Mouse (Mus musculus) hindbrain, embryonic 10.5 days (tissue): ENCODE measurements around the gene Sf3b4. TPM values are rescaled to one million over a fixed set of nuclear protein-coding genes. Genes with fewer than 3 reads are reported as not detected.
"Not testable (repeated sequence)": the region's sequence is repeated elsewhere in the genome, so short reads cannot be mapped to it uniquely, and the experiment has no call there.

Source experiments
- DNase-seq: peaks from one replicate; pipeline ENCODE4 v3.0.0-alpha.2; 2017; ENCODE audit warnings: low spot score
- H3K27ac ChIP-seq: fragments of 300-500 bp; sonication (generic); 2 replicates; pipeline ENCODE4 v1.5.1; 2016; ENCODE audit warnings: mild to moderate bottlenecking, moderate library complexity
- H3K27me3 ChIP-seq: fragments of 300-500 bp; sonication (generic); 2 replicates; pipeline ENCODE4 v1.6.1; 2016; ENCODE audit warnings: mild to moderate bottlenecking; ENCODE audit not compliant: poor library complexity, insufficient read depth, severe bottlenecking
- H3K36me3 ChIP-seq: fragments of 300-500 bp; sonication (generic); 2 replicates; pipeline ENCODE4 v1.6.1; 2016; ENCODE audit warnings: mild to moderate bottlenecking, moderate library complexity
- H3K4me1 ChIP-seq: fragments of 300-500 bp; sonication (generic); replicated peaks from 2 replicates; pipeline ENCODE4 v1.6.1; 2016; ENCODE audit warnings: mild to moderate bottlenecking
- H3K4me3 ChIP-seq: fragments of 300-500 bp; sonication (generic); 2 replicates; pipeline ENCODE4 v1.5.1; 2016; ENCODE audit warnings: mild to moderate bottlenecking, moderate library complexity
- H3K9me3 ChIP-seq: fragments of 300-500 bp; sonication (generic); 2 replicates; pipeline ENCODE4 v1.6.1; 2016; ENCODE audit warnings: mild to moderate bottlenecking, moderate library complexity
- WGBS: fragments of 180-500 bp; shearing (Covaris S2); methylation state at CpG from one replicate; pipeline ENCODE4 v1.1.7; 2016; 5-methylcytosine and 5-hydroxymethylcytosine counted together
- polyA plus RNA-seq: library from polyadenylated mRNA; unstranded; fragments of >200 nt; fragmentation: Nextera tagmentation; extraction: Ambion mirVana; gene quantifications from 2 replicates; pipeline ENCODE4 v1.2.1, GENCODE M21; 2016

Gene Sf3b4
- polyA plus RNA-seq, 1 experiment from 2014 or later: 250 TPM

- peak overlapping the region; percentile 81 for H3K27ac ChIP-seq
- no peaks in the 10 kb centered on the region for H3K27me3 ChIP-seq
- H3K4me3 ChIP-seq: peak overlapping the region; percentile 54
- H3K36me3 ChIP-seq: peaks cover 2% of the 10 kb centered on the region
- WGBS: 2% methylated on average over 12 of the region's 12 CpGs
- peaks cover 29% of the 10 kb centered on the region for H3K4me1 ChIP-seq
- DNase-seq: peak; percentile 43
- H3K9me3 ChIP-seq: no peaks in the 10 kb centered on the region
These were observed 11.2 kb upstream of the Sf3b4 start for GRCm38 (mm10) chr3:96160803-96161516.

DNA sequence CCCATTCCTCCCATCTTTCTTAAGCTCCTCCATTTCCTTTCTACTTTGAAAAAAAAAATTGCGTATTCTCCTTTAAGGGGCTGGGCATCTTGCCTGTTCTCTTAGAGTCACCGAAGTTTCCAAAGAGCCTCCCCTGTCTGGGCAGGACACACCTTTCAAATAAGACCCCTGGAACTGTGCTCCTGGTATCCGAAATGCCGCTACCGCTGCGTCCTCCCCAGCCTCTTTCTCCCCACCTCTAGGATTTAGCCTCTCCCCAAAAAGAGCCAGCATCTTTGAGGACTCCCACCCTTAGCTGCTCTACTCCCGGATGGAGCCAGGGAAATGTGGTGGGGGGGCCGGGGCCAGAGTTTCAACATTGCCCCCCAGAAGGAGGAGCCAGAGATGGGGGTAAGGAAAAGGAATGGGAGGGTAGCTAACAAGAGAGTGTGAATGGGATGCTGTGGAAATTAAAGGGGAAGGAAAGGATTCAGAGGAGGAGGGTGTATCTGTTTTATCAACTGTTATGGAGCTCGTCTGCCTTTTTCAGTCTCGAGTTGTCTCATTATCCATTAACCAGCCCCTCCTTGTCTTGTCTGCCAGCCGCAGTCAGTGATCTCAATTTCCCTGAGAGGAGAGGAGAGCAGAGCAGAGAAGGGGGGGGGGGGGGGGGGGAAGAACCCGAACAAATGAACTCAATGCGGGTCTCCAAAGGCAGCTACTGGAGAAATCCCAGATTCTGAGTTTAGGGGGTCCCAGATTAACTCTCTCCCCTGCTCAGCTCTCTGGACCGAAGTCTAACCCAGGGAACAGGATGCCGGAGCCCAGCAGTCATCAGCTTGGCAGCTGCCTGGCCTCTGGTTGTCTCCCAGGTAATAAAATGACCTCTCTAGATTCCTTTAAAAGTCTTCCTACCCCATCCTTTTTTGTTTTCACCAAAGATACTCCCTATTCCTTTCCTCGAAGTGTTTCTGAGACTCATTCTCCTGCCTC, 10.0 kb upstream of the Sf3b4 start, which contains the start of gene Mtmr11:
TSS of gene Mtmr11 (plus strand) at position 136 of the 972 bp plus-strand sequence.
- WGBS: 8% methylated on average over 16 of the region's 16 CpGs
- H3K9me3 ChIP-seq: no peaks in the 10 kb centered on the region
- H3K27me3 ChIP-seq: no peaks in the 10 kb centered on the region
- no peak for DNase-seq
- no peaks in the 10 kb centered on the region for H3K36me3 ChIP-seq
- peak within 1 kb of the TSS; percentile 81 for H3K27ac ChIP-seq
- H3K4me3 ChIP-seq: peak within 1 kb of the TSS; percentile 54
- H3K4me1 ChIP-seq: peaks cover 29% of the 10 kb centered on the region

DNA sequence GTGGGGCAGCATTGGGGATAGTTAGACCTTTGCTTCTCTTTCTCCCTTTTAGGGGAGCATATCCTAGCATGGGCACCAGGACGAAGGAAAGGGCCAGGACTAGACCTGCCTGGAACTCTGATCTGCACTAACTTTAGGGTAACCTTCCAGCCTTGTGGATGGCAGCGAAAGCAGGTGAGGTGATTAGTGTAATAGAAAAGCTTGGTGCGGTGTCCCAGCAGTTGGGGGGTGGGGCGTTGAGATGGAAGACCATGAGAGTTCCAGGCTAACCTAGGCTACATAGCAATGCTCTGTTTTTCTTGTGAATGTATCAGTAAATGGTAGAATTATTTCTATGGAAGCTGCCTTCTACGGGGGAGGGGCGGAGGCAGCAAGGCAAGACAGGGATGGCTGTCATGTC, 9.1 kb upstream of the Sf3b4 start:
- H3K36me3 ChIP-seq: peaks cover 3% of the 10 kb centered on the region; the same call in 1 of the 2 replicates
- 93% methylated on average over 6 of the region's 6 CpGs for WGBS
- H3K27me3 ChIP-seq: no peaks in the 10 kb centered on the region
- H3K4me3 ChIP-seq: no peak overlapping the region
- H3K27ac ChIP-seq: no peak overlapping the region
- H3K9me3 ChIP-seq: no peaks in the 10 kb centered on the region
- no peak for DNase-seq
- H3K4me1 ChIP-seq: peaks cover 29% of the 10 kb centered on the region

DNA sequence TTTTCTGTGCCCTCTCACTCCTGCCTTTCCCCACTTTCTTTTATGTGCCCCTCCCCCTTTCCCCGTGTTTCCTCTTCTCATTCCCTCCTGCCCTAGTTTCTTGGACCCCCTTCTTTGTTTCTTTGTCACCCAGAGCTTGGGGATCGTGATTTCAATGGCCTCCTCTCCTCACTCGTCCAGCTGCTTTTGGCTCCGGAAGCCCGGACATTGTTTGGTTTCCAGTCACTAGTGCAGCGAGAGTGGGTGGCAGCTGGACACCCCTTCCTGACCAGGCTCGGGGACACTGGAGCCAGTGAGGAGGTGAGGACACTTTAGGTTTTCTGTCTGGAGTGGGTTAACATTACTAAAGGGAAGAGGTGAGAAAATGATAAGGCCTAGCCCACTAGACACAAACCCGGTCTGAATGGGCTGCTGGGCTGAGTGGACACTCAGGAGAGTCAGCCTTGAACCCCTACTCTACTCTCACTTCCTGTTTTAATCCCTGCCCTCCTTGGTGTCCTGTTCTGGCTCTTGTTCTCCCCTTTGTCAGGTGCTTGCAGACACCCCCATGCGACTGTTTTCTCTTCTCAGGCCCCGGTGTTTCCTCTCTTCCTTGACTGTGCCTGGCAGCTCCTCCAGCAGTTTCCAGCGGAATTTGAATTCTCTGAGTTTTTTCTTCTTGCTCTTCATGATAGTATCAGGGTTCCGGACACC, 3.5 kb upstream of the Sf3b4 start:
- Histone ChIP-seq H3K4me1 (peaks cover 26% of the 10 kb centered on the region), H3K9me3 (no peaks in the 10 kb centered on the region), H3K4me3 (no peak overlapping the region), H3K36me3 (peaks cover 22% of the 10 kb centered on the region), H3K27ac (no peak overlapping the region; the same call in 1 of the 2 replicates), H3K27me3 (no peaks in the 10 kb centered on the region)
- DNase-seq: no peak
- WGBS: 74% methylated on average over 12 of the region's 12 CpGs

- H3K4me1 ChIP-seq: peaks cover 39% of the 10 kb centered on the region
- H3K27ac ChIP-seq: 0 out of 2 replicates have a peak overlapping the region, but pooled peaks have one; percentile 95
- no peaks in the 10 kb centered on the region for H3K9me3 ChIP-seq
- no peaks in the 10 kb centered on the region for H3K27me3 ChIP-seq
- DNase-seq: no peak
- WGBS: 93% methylated on average over 4 of the region's 4 CpGs
- peaks cover 39% of the 10 kb centered on the region for H3K36me3 ChIP-seq
- peak overlapping the region; percentile 94; the same call in 1 of the 2 replicates for H3K4me3 ChIP-seq
These were observed 1.9 kb upstream of the Sf3b4 start for GRCm38 (mm10) chr3:96170276-96170675.

DNA sequence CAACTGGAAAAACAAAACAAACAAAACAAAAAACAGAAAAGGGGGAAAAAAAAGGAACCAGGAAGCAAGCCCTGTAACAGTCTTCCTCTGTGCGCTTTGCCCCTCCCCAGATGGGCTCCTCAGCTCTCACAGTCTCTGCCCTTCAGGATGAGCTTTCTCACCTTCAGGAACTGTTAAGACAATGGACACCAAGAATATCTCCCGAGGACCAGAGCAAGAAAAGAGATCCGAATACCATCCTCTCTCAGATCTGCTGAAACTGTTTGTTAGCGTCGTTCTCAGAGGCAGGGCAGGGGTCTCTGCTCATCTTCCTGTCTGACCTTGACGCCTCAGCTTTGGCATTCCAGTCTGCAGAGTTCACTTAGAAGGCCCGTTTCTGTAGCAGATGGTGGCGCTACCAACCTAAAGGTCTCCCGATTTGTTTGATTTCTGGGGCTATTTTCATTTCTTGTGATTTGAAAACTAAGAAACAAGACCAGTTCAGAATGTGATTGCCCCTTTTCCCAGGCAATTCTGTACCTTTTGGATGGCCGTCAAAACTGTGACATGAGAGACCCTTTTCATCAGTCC, 1.1 kb upstream of the Sf3b4 start:
- 77% methylated on average over 10 of the region's 10 CpGs for WGBS
- no peak for DNase-seq
- H3K27ac ChIP-seq: peak overlapping the region; percentile 95

DNA sequence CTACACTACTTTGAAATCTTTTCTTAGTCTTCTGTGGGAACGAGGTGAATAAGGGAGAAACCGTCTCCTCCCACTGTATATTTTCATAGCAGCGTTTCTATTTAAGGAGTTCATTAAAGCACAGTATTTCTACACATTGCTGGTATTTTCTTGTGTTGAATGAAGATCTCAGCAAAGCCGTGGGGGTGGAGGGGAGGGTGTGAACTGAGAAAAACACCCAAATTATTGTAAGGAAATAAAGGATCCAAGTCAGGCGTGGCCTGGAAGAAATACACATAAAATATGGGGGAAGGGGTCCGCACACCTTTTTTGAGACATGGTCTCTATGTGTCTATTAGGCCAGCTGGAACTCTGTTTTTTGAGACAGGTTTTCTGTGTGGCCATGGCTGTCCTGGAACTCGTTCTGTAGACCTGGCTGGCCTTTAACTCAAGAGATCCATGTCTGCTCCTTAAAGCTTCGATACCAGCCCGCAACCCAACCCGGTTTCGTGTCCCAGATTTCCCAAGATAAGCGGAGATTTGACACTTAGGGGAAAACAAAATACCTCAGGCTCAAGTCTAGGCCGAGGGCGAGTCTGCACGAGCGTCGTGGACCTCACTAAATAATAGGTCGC, 442 bp upstream of the Sf3b4 start:
- H3K9me3 ChIP-seq: no peaks in the 10 kb centered on the region
- 25% methylated on average over 18 of the region's 18 CpGs for WGBS

More for the DNA sequence above, 1.1 kb upstream of the Sf3b4 start:
- Histone ChIP-seq H3K4me1 (peaks cover 39% of the 10 kb centered on the region), H3K4me3 (peak overlapping the region; percentile 94), H3K9me3 (no peaks in the 10 kb centered on the region), H3K36me3 (peaks cover 46% of the 10 kb centered on the region), H3K27me3 (no peaks in the 10 kb centered on the region)

DNA sequence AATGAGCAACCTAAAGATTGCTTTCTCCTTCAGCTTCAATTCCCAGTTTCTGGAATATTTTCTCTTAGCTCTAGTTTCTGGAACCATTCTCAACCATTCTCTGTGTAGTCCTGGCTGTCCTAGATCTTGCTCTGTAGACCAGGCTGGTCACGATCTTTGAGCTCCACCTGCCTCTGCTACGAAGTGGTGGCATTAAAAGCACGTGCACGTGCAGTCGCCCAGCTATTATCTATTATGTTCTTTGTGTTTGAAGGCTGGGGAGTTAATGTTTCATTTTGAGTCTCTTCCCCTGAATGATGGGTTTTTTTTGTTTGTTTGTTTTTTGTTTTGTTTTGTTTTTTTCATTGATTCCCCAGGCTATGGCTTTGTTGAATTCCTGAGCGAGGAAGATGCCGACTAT, 1.1 kb downstream of the Sf3b4 start:
- peaks cover 62% of the 10 kb centered on the region for H3K36me3 ChIP-seq

More for the DNA sequence above, 442 bp upstream of the Sf3b4 start:
- Histone ChIP-seq H3K4me3 (peak overlapping the region; percentile 94), H3K27ac (peak overlapping the region; percentile 95), H3K4me1 (peaks cover 39% of the 10 kb centered on the region), H3K27me3 (no peaks in the 10 kb centered on the region), H3K36me3 (peaks cover 52% of the 10 kb centered on the region)
- no peak for DNase-seq

DNA sequence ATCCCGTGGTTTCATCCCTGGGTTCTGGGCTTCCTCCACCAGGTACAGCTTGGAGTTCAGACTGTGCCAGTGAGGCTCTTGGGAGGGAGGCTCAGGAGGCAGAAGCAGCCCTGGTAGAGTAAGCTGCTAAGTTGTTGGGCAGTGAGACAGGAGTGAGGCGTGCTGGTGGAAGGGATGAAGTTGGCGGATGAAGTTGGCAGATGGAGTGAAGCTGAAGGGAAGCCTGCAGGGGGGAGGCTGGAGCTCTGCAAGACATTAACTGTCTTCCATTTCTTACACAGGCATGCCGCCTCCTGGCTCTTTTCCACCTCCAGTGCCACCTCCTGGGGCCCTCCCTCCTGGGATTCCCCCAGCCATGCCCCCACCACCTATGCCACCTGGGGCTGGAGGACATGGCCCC, 1.9 kb downstream of the Sf3b4 start:
- WGBS: 81% methylated on average over 4 of the region's 4 CpGs
- H3K9me3 ChIP-seq, H3K27ac ChIP-seq, DNase-seq, H3K27me3 ChIP-seq: not testable (repeated sequence)
- Histone ChIP-seq H3K36me3 (peaks cover 64% of the 10 kb centered on the region), H3K4me1 (peaks cover 39% of the 10 kb centered on the region), H3K4me3 (peak overlapping the region; percentile 29)

More for the DNA sequence above, 1.1 kb downstream of the Sf3b4 start:
- peaks cover 39% of the 10 kb centered on the region for H3K4me1 ChIP-seq
- H3K4me3 ChIP-seq: peak overlapping the region; percentile 94
- peak overlapping the region; percentile 95 for H3K27ac ChIP-seq
- DNase-seq: no peak
- H3K9me3 ChIP-seq: no peaks in the 10 kb centered on the region
- H3K27me3 ChIP-seq: no peaks in the 10 kb centered on the region
- 39% methylated on average over 7 of the region's 7 CpGs for WGBS

- no peak overlapping the region for H3K4me3 ChIP-seq
- H3K27ac ChIP-seq: no peak overlapping the region
- no peaks in the 10 kb centered on the region for H3K9me3 ChIP-seq
- peaks cover 37% of the 10 kb centered on the region for H3K4me1 ChIP-seq
- DNase-seq: no peak
- peaks cover 59% of the 10 kb centered on the region for H3K36me3 ChIP-seq
- 98% methylated on average over 6 of the region's 6 CpGs for WGBS
- H3K27me3 ChIP-seq: no peaks in the 10 kb centered on the region
These were observed 3.1 kb downstream of the Sf3b4 start for GRCm38 (mm10) chr3:96175251-96175650.

DNA sequence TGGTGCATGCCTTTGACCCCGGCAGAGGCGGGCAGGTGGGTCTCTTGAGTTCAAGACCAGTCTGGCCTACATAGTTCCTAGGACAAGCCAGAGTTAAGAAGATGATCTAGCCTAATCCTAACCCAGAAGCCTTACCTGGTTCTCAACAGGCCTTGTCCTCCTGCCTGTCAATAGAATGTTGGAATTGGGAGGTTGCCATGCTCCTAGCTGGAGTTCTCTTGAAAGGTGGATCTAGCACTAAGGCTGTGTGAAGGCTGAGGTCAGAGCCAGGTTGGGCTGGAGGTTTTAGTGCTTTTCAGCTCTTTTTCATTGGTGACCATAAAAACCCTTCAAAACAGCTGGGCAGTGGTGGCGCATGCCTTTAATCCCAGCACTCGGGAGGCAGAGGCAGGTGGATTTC, 6.3 kb downstream of the Sf3b4 start:
- Histone ChIP-seq H3K4me3 (no peak overlapping the region), H3K4me1 (peaks cover 40% of the 10 kb centered on the region), H3K36me3 (peaks cover 57% of the 10 kb centered on the region), H3K27me3 (no peaks in the 10 kb centered on the region), H3K27ac (no peak overlapping the region), H3K9me3 (no peaks in the 10 kb centered on the region)
- WGBS: 90% methylated on average over 4 of the region's 4 CpGs
- DNase-seq: no peak

DNA sequence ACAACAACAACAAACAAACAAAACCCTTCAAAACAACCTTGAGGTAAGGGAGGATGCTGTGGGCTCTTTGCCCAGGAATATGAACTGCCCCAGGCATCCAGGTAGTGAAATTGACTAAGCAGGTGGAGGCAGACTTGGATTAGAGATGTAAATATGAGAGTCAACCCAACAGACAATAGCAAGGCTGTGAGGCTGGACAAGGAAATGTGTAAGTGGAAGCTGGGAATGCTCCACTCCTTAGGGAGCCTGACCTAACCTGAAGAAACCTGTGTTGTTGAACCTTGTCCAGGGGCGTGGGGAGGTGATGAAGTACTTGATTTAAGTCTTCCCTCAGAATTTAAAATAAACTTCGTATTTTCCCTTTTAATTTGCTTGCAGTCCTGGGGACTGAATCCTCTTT, 6.8 kb downstream of the Sf3b4 start:
- Histone ChIP-seq H3K36me3 (peaks cover 53% of the 10 kb centered on the region), H3K27ac (no peak overlapping the region), H3K4me1 (peaks cover 36% of the 10 kb centered on the region), H3K9me3 (no peaks in the 10 kb centered on the region), H3K27me3 (no peaks in the 10 kb centered on the region), H3K4me3 (no peak overlapping the region)
- DNase-seq: no peak
- WGBS: 85% methylated on average over 2 of the region's 2 CpGs
